Mouse (Mus musculus) lung, embryonic 16.5 days (tissue): ENCODE results near the gene Dhtkd1. TPM values are rescaled to one million over a fixed set of nuclear protein-coding genes. Genes with fewer than 3 reads are reported as not detected.
A peak's percentile ranks its signal among the peaks of the same experiment; 100 is the strongest.
"Not testable (repeated sequence)": the region's sequence is repeated elsewhere in the genome, so short reads cannot be mapped to it uniquely, and the experiment has no call there.

ENCODE experiments used
- ATAC-seq: fragments of 200-750 bp; cut with Nextera tagmentation; 2 replicates; pipeline ENCODE4 v1.8.0; 2017; ENCODE audit warnings: low read depth, mild to moderate bottlenecking, moderate library complexity
- H3K27ac ChIP-seq: fragments of 300-500 bp; sonication (generic); 2 replicates; pipeline ENCODE4 v1.5.1; 2014; ENCODE audit warnings: mild to moderate bottlenecking, control low read depth, low read length
- H3K27me3 ChIP-seq: fragments of 300-500 bp; sonication (generic); 2 replicates; pipeline ENCODE4 v1.6.1; 2014; ENCODE audit warnings: low read depth, low read length, mixed read lengths; ENCODE audit not compliant: control insufficient read depth, insufficient read depth
- H3K36me3 ChIP-seq: fragments of 300-500 bp; sonication (generic); 2 replicates; pipeline ENCODE4 v1.6.1; 2014; ENCODE audit warnings: low read length; ENCODE audit not compliant: control insufficient read depth, insufficient read depth
- H3K4me1 ChIP-seq: fragments of 300-500 bp; sonication (generic); replicated peaks from 2 replicates; pipeline ENCODE4 v1.6.1; 2014; ENCODE audit warnings: low read length, mixed read lengths; ENCODE audit not compliant: control insufficient read depth, insufficient read depth
- H3K4me2 ChIP-seq: fragments of 300-500 bp; sonication (generic); 2 replicates; pipeline ENCODE4 v1.6.1; 2014; ENCODE audit warnings: low read depth, low read length, control low read depth
- H3K4me3 ChIP-seq: fragments of 300-500 bp; sonication (generic); 2 replicates; pipeline ENCODE4 v1.5.1; 2014; ENCODE audit warnings: mild to moderate bottlenecking, low read length, control low read depth
- H3K9ac ChIP-seq: fragments of 300-500 bp; sonication (generic); 2 replicates; pipeline ENCODE4 v1.6.1; 2014; ENCODE audit warnings: low read length, control low read depth
- H3K9me3 ChIP-seq: fragments of 300-500 bp; sonication (generic); 2 replicates; pipeline ENCODE4 v1.6.1; 2016; ENCODE audit warnings: low read length; ENCODE audit not compliant: control insufficient read depth
- WGBS: fragments of 180-500 bp; shearing (Covaris S2); extraction: QIAGEN DNeasy Blood & Tissue Kit; methylation state at CpG from one replicate; pipeline ENCODE4 v1.1.7; 2014; 5-methylcytosine and 5-hydroxymethylcytosine counted together
- polyA plus RNA-seq: library from polyadenylated mRNA; unstranded; fragments of >200 nt; fragmentation: Nextera tagmentation; extraction: Ambion mirVana; gene quantifications from 2 replicates; pipeline ENCODE4 v1.2.1, GENCODE M21; 2015

Dhtkd1 gene
- polyA plus RNA-seq, result 1.9 and 3.5 TPM in 2 replicates

DNA sequence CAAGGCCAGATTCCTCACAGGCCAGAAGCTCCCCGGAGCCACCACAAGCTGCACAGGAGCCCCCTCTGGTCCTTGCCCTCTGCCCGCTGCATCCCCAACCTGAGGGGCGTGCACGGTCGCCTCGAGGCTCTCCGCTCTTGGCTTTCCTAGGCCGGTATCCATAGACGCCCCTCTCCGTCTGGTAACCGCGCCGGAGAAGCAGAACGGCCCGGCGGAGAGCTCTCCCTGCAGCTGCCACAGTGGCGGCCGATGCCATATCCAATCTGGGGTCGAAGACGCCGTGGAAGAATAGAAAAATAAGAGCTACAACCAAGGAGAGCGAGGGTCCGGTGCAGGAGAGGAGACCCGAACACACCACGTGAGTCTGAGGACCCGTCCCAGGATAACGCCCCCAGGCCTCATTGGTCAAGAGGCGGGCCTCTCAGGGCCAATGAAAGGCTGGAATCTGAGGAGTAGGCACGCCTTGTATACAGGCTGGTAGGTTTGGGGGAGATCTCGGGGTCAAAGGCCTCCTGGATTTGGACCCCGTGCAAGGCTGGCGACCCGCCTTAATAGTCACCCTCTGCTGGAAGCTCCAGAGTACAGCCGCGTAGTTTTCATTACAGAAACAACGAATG, at the start of gene Dhtkd1:
Dhtkd1 (minus strand) TSS at position 377 of the 617 bp plus-strand sequence.
- Histone ChIP-seq H3K9ac (peak within 1 kb of the TSS; percentile 70), H3K4me2 (peak within 1 kb of the TSS; percentile 70), H3K9me3 (no peaks in the 10 kb centered on the region), H3K36me3 (no peaks in the 10 kb centered on the region), H3K4me1 (peaks cover 5% of the 10 kb centered on the region; the same call in 1 of the 2 replicates), H3K27me3 (no peaks in the 10 kb centered on the region), H3K27ac (0 out of 2 replicates have a peak within 1 kb of the TSS, but pooled peaks have one; percentile 2), H3K4me3 (peak within 1 kb of the TSS; percentile 72)
- WGBS, result under 1% methylated on average over 36 of the region's 36 CpGs
- peak; percentile 96 for ATAC-seq

DNA sequence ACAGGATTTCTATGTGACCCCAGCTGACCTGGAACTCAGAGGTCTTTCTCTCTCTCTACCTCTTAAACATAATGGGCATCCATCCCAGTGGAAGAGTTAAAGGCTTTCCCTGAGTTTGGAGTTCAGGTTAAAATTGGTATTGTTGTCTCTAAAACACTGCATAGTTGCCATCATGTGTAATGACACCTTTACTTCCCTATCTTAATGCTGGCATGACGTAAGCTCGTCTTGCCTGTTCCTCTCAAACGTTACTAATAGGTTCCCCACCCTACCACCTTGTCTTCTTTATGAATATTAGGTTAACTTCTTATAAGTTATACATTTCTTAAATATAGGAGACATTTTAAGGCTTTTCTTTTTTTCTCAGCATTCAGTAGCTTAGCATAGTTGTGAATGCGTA, 34.9 kb upstream of the Dhtkd1 start:
- no peak overlapping the region for H3K4me2 ChIP-seq
- no peaks in the 10 kb centered on the region for H3K4me1 ChIP-seq
- no peak overlapping the region for H3K4me3 ChIP-seq
- H3K27ac ChIP-seq, result no peak overlapping the region
- no peaks in the 10 kb centered on the region for H3K9me3 ChIP-seq
- WGBS, result 87% methylated on average over 4 of the region's 4 CpGs
- H3K36me3 ChIP-seq, result peaks cover 23% of the 10 kb centered on the region
- H3K9ac ChIP-seq, result no peak overlapping the region
- ATAC-seq, result no peak
- H3K27me3 ChIP-seq, result no peaks in the 10 kb centered on the region

DNA sequence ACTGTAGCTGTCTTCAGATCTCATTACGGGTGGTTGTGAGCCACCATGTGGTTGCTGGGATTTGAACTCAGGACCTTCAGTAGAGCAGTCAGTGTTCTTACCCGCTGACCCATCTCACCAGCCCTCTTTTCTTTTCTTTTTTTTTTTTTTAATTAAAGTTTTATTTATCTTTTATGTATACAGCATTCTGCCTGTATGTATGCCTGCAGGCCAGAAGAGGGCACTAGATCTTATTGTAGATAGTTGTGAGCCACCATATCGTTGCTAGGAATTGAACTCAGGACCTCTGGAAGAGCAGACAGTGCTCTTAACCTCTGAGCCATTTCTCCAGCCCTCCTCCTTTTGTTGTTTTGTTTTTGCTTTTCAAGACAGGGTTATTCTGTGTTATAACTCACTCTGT, 28.0 kb upstream of the Dhtkd1 start:
- not testable (repeated sequence) for H3K27me3 ChIP-seq, H3K4me2 ChIP-seq, H3K27ac ChIP-seq, H3K4me1 ChIP-seq, ATAC-seq, H3K9me3 ChIP-seq, H3K9ac ChIP-seq, H3K4me3 ChIP-seq
- WGBS, result 92% methylated on average over 3 of the region's 3 CpGs
- H3K36me3 ChIP-seq, result peaks cover 11% of the 10 kb centered on the region

DNA sequence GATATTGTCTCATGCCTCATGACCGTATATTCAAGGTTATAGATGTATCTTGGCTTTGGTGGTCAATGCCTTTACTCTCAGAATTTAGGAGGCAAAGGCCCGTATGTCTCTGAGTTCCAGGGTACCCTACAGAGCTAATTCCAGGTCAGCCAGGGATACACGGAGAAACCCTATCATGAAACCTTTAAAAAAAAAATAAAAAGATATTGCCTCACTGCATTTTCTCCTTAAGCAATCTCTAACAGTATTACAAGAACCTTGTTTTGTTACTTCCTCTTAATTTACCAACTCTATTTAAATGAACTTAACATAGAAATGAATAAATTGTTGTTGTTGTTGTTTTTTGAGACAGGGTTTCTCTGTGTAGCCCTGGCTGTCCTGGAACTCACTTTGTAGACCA, 23.4 kb upstream of the Dhtkd1 start:
- no peak for ATAC-seq
- Histone ChIP-seq H3K4me2 (no peak overlapping the region), H3K27ac (no peak overlapping the region), H3K9me3 (no peaks in the 10 kb centered on the region), H3K4me3 (no peak overlapping the region), H3K9ac (no peak overlapping the region), H3K4me1 (no peaks in the 10 kb centered on the region), H3K36me3 (peaks cover 20% of the 10 kb centered on the region), H3K27me3 (no peaks in the 10 kb centered on the region)
- 93% methylated on average over 3 of the region's 3 CpGs for WGBS

DNA sequence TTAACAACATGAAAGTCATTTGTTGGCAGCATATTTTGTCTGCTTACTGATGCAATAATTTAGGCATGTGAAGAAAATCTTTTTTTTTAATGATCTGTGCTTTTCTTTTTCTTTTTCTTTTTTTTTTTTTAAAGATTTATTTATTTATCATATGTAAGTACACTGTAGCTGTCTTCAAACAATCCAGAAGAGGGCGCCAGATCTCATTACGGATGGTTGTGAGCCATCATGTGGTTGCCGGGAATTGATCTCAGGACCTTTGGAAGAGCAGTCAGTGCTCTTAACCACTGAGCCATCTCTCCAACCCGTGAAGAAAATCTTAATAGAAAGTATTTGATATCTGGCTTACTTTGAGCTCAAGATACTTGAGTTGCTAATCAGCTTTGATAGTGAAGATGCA, 21.1 kb upstream of the Dhtkd1 start:
- H3K9me3 ChIP-seq, H3K4me2 ChIP-seq, H3K4me1 ChIP-seq, H3K27me3 ChIP-seq, H3K27ac ChIP-seq, H3K9ac ChIP-seq, ATAC-seq, H3K4me3 ChIP-seq: not testable (repeated sequence)
- WGBS, result 88% methylated on average over 4 of the region's 4 CpGs
- peaks cover 28% of the 10 kb centered on the region for H3K36me3 ChIP-seq

DNA sequence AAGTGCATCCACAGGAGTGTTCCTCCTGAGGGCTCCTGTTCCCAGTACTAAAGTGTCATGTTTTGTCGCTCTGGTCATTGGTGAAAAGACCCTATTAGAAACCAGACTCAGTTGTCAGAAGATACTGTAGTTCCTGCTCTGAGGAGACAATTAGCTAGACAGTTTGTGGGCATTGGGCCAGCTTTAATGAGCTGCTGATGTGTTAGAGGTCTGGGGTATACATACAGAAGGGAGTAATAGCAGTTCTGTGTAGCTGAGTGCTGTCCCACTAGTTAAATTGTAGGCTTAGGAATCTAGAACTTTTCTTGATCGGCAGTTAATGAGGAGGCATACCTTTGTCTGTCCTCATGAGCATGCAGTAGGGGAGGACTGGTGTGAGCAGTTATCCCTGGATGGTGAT, 19.7 kb upstream of the Dhtkd1 start:
- Histone ChIP-seq H3K4me2 (no peak overlapping the region), H3K27ac (no peak overlapping the region), H3K27me3 (no peaks in the 10 kb centered on the region), H3K4me1 (no peaks in the 10 kb centered on the region), H3K9me3 (no peaks in the 10 kb centered on the region), H3K9ac (no peak overlapping the region), H3K36me3 (peaks cover 41% of the 10 kb centered on the region), H3K4me3 (no peak overlapping the region)
- no peak for ATAC-seq
- WGBS, result 84% methylated on average over 2 of the region's 2 CpGs

DNA sequence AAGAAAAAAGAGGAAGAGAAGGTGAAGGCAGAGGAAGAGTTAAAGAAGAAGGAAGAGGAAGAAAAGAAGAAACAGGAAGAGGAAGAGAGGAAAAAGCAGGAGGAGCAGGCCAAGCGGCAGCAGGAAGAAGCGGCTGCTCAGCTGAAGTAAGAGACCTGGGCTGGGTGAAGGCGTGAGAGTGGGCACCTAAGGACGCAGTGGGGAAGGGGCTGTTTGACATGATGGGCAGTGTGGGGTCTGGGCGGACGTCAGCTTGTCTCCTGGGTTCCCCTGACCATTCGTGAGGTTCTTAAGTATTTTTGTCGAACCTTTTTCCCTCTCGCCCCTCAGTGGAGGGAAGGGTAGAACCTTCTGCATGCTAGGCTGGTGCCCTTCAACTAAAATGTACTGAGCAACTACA, 15.1 kb upstream of the Dhtkd1 start:
- Histone ChIP-seq H3K27me3 (no peaks in the 10 kb centered on the region), H3K4me1 (peaks cover 2% of the 10 kb centered on the region; the same call in 1 of the 2 replicates), H3K4me2 (no peak overlapping the region), H3K9me3 (no peaks in the 10 kb centered on the region), H3K27ac (no peak overlapping the region), H3K36me3 (peaks cover 32% of the 10 kb centered on the region), H3K9ac (no peak overlapping the region), H3K4me3 (no peak overlapping the region)
- ATAC-seq, result no peak
- WGBS, result 88% methylated on average over 9 of the region's 9 CpGs

DNA sequence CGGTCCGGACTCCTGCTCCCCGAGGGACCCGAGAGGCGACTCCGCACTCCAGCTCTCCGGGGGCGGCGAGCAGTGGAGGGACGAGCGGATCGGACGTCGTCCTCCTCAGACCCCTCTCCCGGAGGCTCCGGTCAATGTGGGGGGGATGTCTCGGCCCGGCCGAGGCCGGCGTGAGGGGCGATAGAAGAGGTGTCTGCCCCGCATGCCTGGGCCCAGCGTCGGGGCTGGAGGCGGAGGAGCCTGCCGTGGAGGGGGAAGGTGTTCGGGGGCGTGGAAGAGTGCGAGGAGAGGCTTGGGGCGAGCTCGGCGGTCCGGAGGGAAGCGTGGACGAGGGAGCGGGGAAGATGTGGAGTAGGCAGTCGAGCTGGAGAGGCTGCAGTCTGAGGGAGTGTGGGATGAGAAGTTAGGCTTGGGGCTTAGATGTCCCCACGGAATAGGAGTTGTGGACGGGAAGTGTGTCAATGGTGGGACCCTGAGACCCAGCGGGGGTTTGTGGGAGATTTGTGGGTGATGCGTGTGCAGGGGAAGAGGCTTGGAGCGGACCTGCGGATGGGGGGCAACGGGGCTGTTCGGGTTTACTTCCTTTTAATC, 9.1 kb upstream of the Dhtkd1 start:
- WGBS, result under 1% methylated on average over 46 of the region's 46 CpGs
- peak overlapping the region; percentile 79 for H3K4me2 ChIP-seq
- H3K4me1 ChIP-seq, result peaks cover 6% of the 10 kb centered on the region; the same call in 1 of the 2 replicates
- peak overlapping the region; percentile 67 for H3K4me3 ChIP-seq
- H3K9ac ChIP-seq, result peak overlapping the region; percentile 96
- H3K27ac ChIP-seq, result peak overlapping the region; percentile 86
- ATAC-seq, result peak; percentile 69
- H3K36me3 ChIP-seq, result no peaks in the 10 kb centered on the region
- no peaks in the 10 kb centered on the region for H3K9me3 ChIP-seq
- no peaks in the 10 kb centered on the region for H3K27me3 ChIP-seq

DNA sequence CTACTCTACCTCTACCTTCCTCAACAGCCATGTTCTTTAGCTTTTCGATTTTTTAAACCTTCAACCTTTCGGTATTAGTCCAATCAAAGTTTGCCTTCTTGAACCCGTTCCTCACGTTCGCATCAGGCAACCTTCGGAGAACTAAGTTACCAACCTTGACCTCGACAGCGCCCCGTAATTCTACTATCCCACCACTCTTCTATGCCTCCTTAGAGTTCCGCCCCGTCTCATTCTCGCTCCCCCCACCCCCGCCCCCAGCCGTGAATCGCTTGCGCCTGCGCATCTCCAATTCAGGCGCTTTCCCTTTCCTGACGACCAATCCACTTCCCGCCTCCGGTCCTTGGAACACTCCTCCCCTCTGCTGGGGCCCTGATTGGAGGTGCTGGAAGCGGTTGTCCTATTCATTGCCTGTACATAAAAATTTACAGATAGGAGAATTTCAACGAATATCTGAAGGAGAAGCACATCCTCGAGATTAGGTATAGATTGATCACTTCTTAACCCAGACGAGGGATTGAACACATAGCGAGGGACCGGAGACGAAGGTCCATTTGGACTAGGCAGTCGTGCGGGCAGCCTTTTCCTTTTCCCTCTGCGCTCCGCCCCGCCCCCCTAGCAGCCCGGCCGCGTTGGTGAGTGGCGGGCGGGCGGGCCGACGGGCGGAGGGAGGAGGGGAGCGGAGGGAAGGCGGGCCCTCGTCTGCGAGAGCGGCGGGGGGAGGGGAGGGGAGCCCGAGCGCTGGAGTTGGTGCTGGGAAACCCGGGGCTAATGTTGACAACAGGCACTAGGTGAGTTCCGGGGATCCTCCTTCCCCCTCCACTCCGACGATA, 8.4 kb upstream of the Dhtkd1 start, which contains the start of gene Upf2:
Upf2 (plus strand) TSS at position 704 of the 830 bp plus-strand sequence.
- H3K4me3 ChIP-seq, result peak within 1 kb of the TSS; percentile 67
- H3K9me3 ChIP-seq, result no peaks in the 10 kb centered on the region
- H3K36me3 ChIP-seq, result no peaks in the 10 kb centered on the region
- ATAC-seq, result peak; percentile 97
- no peaks in the 10 kb centered on the region for H3K27me3 ChIP-seq
- H3K4me2 ChIP-seq, result peak within 1 kb of the TSS; percentile 79
- H3K4me1 ChIP-seq, result peaks cover 6% of the 10 kb centered on the region; the same call in 1 of the 2 replicates
- H3K9ac ChIP-seq, result peak within 1 kb of the TSS; percentile 96
- H3K27ac ChIP-seq, result peak within 1 kb of the TSS; percentile 86
- under 1% methylated on average over 34 of the region's 54 CpGs for WGBS
